Mouse (Mus musculus) brain, adult 2 months (tissue): ENCODE results near the gene Olfr1362.

ENCODE experiments used
- DNase-seq: peaks from one replicate; pipeline ENCODE4 v3.0.0; 2011; ENCODE audit warnings: low read depth, low spot score

Olfr1362 gene

DNA sequence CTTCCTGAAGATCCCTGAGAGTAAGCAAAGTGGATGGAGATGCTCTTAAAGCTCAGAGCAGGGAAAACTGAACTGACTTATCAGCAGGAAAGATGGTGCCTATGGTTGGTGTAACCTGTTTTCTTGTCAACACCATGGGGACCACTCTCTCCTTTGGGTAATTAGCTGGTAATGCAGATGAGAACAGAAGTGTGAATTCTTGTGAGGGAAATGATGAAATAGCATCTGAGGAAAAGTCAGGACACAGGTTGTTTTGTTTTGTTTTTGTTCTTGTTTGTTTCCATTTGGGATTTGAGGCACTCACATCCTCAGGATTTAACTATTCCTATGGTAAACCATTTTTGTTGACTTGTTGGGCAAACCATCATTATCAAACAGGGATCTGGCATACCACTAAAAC lies at the start of gene Olfr1362:
Gene Olfr1362, minus strand, starts transcription at position 101 of the 400 bp plus-strand sequence.
- DNase-seq, result no peak

DNA sequence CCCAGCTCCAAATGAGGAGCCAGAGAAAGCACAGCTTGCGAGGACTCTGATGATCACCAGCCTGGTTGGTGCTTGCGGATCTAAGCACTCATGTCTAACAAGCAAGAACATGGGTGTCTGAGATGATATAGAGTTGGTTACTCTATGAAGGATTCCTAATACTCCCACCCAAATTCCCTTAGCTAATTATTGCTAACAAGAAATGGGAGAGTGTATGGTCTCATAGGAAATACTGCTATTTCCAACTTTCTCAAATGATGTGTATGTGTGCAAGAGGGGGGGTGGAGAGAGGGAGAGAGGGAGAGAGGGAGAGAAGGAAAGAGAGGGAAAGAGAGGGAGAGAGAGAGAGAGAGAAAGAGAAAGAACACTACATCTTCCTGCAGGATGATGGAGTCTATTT lies 49.5 kb upstream of the Olfr1362 start, which contains the start of gene Olfr1361:
Gene Olfr1361, minus strand, starts transcription at position 101 of the 400 bp plus-strand sequence.
- DNase-seq, result no peak

DNA sequence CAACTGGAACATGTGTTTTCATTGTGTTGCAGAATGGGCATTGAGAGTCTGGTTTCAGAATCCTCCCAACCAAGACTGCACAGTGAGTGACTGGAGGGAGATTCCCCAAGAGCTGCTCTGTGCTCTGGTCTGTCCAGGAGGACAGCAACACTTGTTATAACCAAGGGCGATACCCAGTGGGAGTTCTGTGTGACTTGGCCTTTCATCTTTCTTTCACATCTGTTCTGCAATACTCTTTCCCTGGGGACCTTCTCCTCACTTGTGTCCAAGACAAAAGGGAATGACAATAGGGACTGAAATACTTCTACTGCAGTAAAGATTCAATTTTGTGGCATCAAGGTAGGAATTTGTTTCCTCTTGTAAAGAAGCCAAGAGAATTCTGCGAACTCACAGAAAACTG lies 28.6 kb upstream of the Olfr1362 start, which contains the start of gene Olfr11:
Gene Olfr11, minus strand, starts transcription at position 101 of the 400 bp plus-strand sequence.
- DNase-seq, result no peak

GRCm38 (mm10) chr13:21591618-21592017 lies 22.2 kb downstream of the Olfr1362 start:
- DNase-seq, result no peak

DNA sequence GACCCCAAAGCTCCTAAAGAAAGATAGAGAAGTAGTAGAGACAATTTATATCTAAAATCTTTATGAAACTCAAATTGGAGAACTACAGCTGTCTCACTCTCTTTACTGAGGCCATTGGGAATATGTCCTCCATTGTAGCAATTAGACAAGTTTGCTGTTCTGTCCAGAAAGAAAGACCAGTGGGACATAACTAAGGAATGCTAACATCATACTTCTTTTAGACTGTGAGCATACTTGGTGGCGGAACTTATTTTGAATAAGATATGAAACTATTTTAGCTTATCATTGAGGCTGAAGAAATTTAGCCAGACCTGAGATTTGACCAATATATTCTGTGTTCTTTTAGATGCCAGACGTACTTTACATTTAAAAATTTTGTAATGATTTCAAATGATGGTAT lies 32.2 kb downstream of the Olfr1362 start, which contains the start of gene Olfr1364:
Gene Olfr1364, minus strand, starts transcription at position 101 of the 400 bp plus-strand sequence.
- DNase-seq, result no peak
